Mouse (Mus musculus) midbrain, embryonic 11.5 days (tissue): ENCODE measurements around the gene Tcf7l1. TPM values are rescaled to one million over a fixed set of nuclear protein-coding genes. Genes with fewer than 3 reads are reported as not detected.

Experiments used
- ATAC-seq: fragments of 200-750 bp; cut with Nextera tagmentation; 2 replicates; pipeline ENCODE4 v1.8.0; 2017; ENCODE audit warnings: moderate TSS enrichment, moderate library complexity; ENCODE audit not compliant: low FRiP score
- DNase-seq: peaks from one replicate; pipeline ENCODE4 v3.0.0; 2015; ENCODE audit warnings: low spot score; ENCODE audit errors: missing footprints
- H3K27ac ChIP-seq: fragments of 300-500 bp; sonication (generic); 2 replicates; pipeline ENCODE4 v1.5.1; 2014; ENCODE audit warnings: low read depth, low read length
- H3K27me3 ChIP-seq: fragments of 300-500 bp; sonication (generic); 2 replicates; pipeline ENCODE4 v1.6.1; 2014; ENCODE audit warnings: mild to moderate bottlenecking, low read length, moderate library complexity, mixed read lengths; ENCODE audit not compliant: control insufficient read depth, insufficient read depth
- H3K36me3 ChIP-seq: fragments of 300-500 bp; sonication (generic); 2 replicates; pipeline ENCODE4 v1.6.1; 2014; ENCODE audit warnings: mild to moderate bottlenecking, low read length, moderate library complexity, mixed read lengths; ENCODE audit not compliant: control insufficient read depth, insufficient read depth
- H3K4me1 ChIP-seq: fragments of 300-500 bp; sonication (generic); 2 replicates; pipeline ENCODE4 v1.6.1; 2014; ENCODE audit warnings: low read length; ENCODE audit not compliant: control insufficient read depth, insufficient read depth
- H3K4me2 ChIP-seq: fragments of 300-500 bp; sonication (generic); 2 replicates; pipeline ENCODE4 v1.6.1; 2014; ENCODE audit warnings: mild to moderate bottlenecking, moderate library complexity
- H3K4me3 ChIP-seq: fragments of 300-500 bp; sonication (generic); 2 replicates; pipeline ENCODE4 v1.5.1; 2014; ENCODE audit warnings: low read depth, low read length
- H3K9ac ChIP-seq: fragments of 300-500 bp; sonication (generic); 2 replicates; pipeline ENCODE4 v1.6.1; 2014; ENCODE audit warnings: low read length
- H3K9me3 ChIP-seq: fragments of 300-500 bp; sonication (generic); 2 replicates; pipeline ENCODE4 v1.6.1; 2016; ENCODE audit warnings: low read length; ENCODE audit not compliant: control insufficient read depth
- WGBS: fragments of 180-500 bp; shearing (Covaris S2); extraction: QIAGEN DNeasy Blood & Tissue Kit; methylation state at CpG from one replicate; pipeline ENCODE4 v1.1.7; 2014; 5-methylcytosine and 5-hydroxymethylcytosine counted together
- polyA plus RNA-seq: library from polyadenylated mRNA; unstranded; fragments of >200 nt; fragmentation: Nextera tagmentation; extraction: Ambion mirVana; gene quantifications from 2 replicates; pipeline ENCODE4 v1.2.1, GENCODE M21; 2014

Gene Tcf7l1
- polyA plus RNA-seq, 1 experiment from 2014 or later, result 19.8 TPM

DNA sequence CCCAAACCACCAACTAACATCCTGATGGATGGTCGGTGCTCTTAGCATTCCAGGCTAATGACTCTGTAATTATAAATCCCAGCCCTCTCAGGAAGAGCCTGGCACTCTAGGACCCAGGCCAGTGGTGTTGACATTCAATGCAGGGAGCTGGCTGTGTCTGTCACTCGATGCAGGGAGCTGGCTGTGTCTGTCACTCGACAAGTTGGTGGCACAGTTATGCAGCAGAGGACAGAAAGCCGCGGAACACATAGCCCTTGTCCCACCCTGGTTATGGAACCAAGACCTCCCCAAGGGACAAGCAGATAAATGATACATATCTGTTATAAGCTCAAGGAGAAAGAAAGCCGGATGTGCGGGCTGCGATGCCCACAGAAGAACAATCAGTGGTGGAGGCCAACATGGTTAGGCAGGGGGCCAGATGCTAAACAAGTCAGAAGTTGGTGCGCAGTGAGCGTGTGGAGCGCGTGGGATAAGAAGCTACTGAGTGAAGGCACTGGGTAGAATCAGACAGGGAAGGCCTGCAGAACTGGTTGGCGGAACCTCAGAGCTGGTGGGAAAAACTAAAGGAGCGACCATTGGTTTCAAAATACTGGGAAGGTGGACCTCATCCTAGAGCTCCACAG, 33.7 kb downstream of the Tcf7l1 start:
- no peak for ATAC-seq
- H3K9ac ChIP-seq, result no peak overlapping the region
- H3K4me3 ChIP-seq, result no peak overlapping the region
- no peak for DNase-seq
- no peak overlapping the region for H3K27ac ChIP-seq
- H3K4me1 ChIP-seq, result peaks cover 12% of the 10 kb centered on the region
- H3K27me3 ChIP-seq, result no peaks in the 10 kb centered on the region
- no peaks in the 10 kb centered on the region for H3K9me3 ChIP-seq
- H3K4me2 ChIP-seq, result no peak overlapping the region
- H3K36me3 ChIP-seq, result no peaks in the 10 kb centered on the region
- 76% methylated on average over 14 of the region's 14 CpGs for WGBS

DNA sequence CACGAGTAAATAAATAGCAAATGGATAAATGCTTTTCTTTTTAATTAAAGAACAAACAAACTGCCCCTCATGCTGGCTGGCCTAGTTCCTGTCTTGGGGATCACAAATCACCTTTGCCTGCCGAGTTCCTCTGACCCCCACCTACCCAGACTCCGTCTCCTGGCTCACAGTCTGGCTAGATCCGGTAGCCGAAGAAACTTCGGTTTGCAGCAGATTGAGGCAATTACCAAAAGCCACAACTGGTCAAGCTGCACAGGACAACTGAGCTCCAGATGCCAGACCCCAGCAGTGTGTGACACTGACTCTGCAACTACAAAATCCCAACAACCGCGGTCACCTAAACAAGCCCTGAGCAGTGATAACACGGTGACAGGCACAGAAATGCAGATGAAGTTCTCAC, 34.8 kb downstream of the Tcf7l1 start:
- Histone ChIP-seq H3K4me3 (no peak overlapping the region), H3K4me1 (peaks cover 14% of the 10 kb centered on the region), H3K9ac (no peak overlapping the region), H3K27me3 (no peaks in the 10 kb centered on the region), H3K9me3 (no peaks in the 10 kb centered on the region), H3K27ac (no peak overlapping the region), H3K36me3 (no peaks in the 10 kb centered on the region), H3K4me2 (no peak overlapping the region)
- ATAC-seq (no peak), DNase-seq (no peak)
- WGBS, result 41% methylated on average over 9 of the region's 9 CpGs

DNA sequence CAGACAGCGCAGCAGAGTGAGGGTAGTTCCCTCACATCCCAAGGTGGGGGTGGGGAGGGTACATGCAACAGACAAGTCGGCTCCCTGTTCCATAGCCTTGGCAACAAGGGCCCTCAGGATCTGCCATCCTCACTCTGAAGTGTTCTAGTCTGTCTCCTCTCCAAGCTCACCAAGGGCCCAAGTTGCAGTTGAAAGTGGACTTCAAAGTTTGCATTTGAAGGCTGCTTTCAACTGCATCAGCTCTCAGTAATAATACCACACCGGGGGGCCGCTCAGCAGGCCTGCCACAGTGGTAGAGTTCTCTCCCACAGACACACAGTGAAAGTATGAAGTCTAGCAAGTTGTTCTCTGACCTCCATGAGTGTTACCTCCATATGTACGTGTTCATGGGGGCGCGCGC, 35.3 kb downstream of the Tcf7l1 start:
- ATAC-seq, result no peak
- Histone ChIP-seq H3K27me3 (no peaks in the 10 kb centered on the region), H3K36me3 (no peaks in the 10 kb centered on the region), H3K4me1 (peaks cover 14% of the 10 kb centered on the region), H3K4me3 (no peak overlapping the region), H3K9me3 (no peaks in the 10 kb centered on the region), H3K4me2 (no peak overlapping the region), H3K9ac (no peak overlapping the region), H3K27ac (no peak overlapping the region)
- 79% methylated on average over 8 of the region's 8 CpGs for WGBS
- no peak for DNase-seq

DNA sequence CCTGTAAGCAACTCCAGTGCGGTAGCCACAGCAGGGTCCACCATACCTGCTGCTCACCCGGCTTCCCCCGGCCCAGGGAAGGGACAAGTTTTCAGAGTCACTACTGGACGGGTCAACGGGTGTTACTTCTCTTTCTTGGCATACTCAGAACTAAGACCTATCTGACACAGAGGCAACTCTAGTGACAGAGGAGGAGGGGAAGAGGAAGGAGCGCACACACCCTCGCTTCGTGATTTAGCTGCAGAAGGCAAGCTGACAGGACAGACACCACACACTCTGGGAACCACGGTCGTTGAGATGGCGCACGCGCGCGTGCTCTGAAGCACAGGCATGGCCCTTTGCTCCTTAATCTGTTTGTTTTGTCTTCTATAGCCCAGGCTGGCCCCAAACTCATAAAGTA, 36.2 kb downstream of the Tcf7l1 start:
- no peaks in the 10 kb centered on the region for H3K36me3 ChIP-seq
- no peak overlapping the region for H3K4me2 ChIP-seq
- peaks cover 17% of the 10 kb centered on the region for H3K4me1 ChIP-seq
- WGBS, result 85% methylated on average over 15 of the region's 15 CpGs
- no peak overlapping the region for H3K4me3 ChIP-seq
- H3K27ac ChIP-seq, result no peak overlapping the region
- H3K9me3 ChIP-seq, result no peaks in the 10 kb centered on the region
- no peak overlapping the region for H3K9ac ChIP-seq
- ATAC-seq, result no peak
- no peaks in the 10 kb centered on the region for H3K27me3 ChIP-seq
- DNase-seq, result no peak

DNA sequence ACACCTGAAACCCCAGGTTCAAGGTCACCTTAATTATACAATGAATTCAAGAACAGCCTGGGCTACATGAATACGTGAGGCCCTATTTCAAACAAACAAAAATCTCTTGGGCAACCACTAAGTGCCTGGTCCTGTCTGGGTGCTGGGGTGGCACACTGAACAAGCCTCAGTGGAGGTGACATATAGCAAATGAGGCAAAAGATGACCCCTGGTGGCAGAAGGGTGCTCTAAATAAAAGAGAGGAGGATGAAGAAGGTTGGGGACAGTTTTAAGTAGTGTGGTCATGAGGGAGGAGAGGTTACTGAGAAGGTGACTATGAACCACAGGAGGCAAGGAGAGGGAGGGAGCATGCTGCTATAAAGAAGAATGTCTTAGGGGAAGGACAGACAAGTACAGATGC, 37.8 kb downstream of the Tcf7l1 start:
- WGBS, result 92% methylated on average over 1 of the region's 1 CpGs
- Histone ChIP-seq H3K27ac (no peak overlapping the region), H3K4me3 (no peak overlapping the region), H3K27me3 (no peaks in the 10 kb centered on the region), H3K9me3 (no peaks in the 10 kb centered on the region), H3K4me2 (no peak overlapping the region), H3K36me3 (no peaks in the 10 kb centered on the region), H3K9ac (no peak overlapping the region), H3K4me1 (peaks cover 20% of the 10 kb centered on the region)
- no peak for ATAC-seq
- no peak for DNase-seq

DNA sequence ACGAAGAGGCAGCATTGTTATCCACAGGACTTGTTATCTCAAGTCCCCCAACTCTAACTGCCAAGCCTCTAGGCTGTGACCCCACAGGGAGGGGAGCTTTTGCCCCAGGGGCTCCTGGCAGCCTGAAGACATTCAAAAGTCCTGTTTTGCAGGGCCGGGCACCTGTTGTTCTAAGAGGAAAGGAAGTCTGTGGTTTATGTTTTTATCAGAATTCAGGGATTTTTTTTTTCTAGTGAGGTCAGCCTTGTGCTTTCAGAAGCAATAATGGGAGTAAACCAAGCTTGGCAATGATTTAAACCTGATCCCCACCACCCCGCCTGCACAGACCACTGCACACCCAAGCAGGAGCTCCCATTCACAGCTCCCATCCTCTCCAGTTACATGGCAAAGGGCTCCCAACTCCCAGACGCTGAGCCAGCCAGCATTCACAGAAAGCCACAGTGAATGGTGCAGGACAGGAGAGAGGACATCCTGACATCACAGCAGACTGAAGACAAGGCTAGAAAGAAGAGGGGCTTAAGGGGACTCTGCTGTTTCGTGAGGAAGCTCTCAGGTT, 40.1 kb downstream of the Tcf7l1 start:
- Histone ChIP-seq H3K4me1 (peaks cover 20% of the 10 kb centered on the region), H3K9me3 (no peaks in the 10 kb centered on the region), H3K36me3 (no peaks in the 10 kb centered on the region), H3K27ac (peak overlapping the region; percentile 54; the same call in 1 of the 2 replicates), H3K27me3 (no peaks in the 10 kb centered on the region), H3K4me3 (no peak overlapping the region), H3K4me2 (peak overlapping the region; percentile 6; the same call in 1 of the 2 replicates), H3K9ac (peak overlapping the region; percentile 9; the same call in 1 of the 2 replicates)
- DNase-seq, result no peak
- WGBS, result 8% methylated on average over 5 of the region's 5 CpGs
- no peak for ATAC-seq

DNA sequence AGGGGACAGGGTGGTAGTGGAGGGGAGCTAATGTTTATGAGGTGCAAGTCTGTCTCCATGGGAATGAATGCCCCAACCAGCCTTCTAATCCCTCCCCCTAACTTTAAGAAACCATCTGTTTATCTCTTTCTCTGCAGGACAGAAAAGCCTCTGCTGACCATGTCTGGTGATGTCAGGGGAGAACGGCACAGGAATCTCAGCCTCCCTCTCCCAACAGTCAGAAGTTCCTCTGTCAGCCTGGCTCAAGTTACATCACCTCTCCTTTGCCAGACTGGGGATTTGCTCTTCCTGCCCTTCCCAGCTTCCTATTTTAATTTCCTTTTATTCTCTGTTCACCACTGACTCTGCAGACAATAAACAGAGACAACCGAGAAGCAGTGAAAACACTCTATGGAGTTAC, 40.6 kb downstream of the Tcf7l1 start:
- ATAC-seq (peak; percentile 53; the same call in 1 of the 2 replicates), DNase-seq (no peak)
- Histone ChIP-seq H3K9ac (no peak overlapping the region; the same call in 1 of the 2 replicates), H3K4me1 (peaks cover 20% of the 10 kb centered on the region), H3K4me2 (peak overlapping the region; percentile 6; the same call in 1 of the 2 replicates), H3K4me3 (no peak overlapping the region), H3K27ac (peak overlapping the region; percentile 54; the same call in 1 of the 2 replicates), H3K36me3 (no peaks in the 10 kb centered on the region), H3K9me3 (no peaks in the 10 kb centered on the region), H3K27me3 (no peaks in the 10 kb centered on the region)
- 4% methylated on average over 2 of the region's 2 CpGs for WGBS

DNA sequence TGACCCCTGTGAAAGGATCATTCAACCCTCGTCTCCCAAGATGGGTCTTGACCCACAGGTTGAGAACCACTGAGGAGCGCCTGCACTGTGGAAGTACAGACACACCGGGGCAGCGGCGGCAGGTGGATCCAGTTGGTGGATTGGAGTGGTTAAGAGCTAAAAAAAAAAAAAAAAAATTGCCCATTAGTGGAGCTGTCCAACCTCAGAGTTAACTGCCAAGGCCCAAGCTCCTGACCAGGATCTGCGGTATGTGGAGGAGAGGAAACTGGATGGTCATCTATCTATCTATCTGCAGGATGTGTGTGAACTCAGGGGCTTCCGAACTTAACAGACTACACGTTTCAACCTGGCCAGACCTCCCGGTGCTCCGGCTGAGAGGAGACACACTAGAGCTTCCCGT, 41.2 kb downstream of the Tcf7l1 start:
- Histone ChIP-seq H3K4me3 (no peak overlapping the region), H3K9me3 (no peaks in the 10 kb centered on the region), H3K4me2 (no peak overlapping the region), H3K36me3 (no peaks in the 10 kb centered on the region), H3K9ac (no peak overlapping the region), H3K4me1 (peaks cover 20% of the 10 kb centered on the region), H3K27me3 (no peaks in the 10 kb centered on the region), H3K27ac (no peak overlapping the region)
- no peak for DNase-seq
- ATAC-seq, result no peak
- 74% methylated on average over 11 of the region's 11 CpGs for WGBS

DNA sequence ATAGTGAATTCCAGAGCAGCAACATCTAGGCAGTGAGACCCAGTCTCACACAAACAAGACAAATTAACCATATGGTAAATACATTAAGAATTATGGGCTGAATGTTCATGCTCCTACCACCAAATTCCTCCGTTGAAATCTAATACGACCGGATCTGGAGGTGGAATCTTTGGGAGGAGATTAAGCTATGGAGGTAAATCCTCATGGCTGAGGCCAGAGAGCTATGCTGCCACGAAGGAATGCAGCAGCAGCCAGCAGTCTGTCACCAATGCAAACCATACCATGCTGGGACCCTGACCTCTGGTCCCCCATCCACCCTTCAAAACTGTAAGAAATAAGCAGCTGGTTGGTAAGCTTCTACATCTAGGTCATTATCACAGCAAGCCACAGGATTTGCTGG, 41.9 kb downstream of the Tcf7l1 start:
- Histone ChIP-seq H3K27ac (no peak overlapping the region), H3K9ac (no peak overlapping the region), H3K4me3 (no peak overlapping the region), H3K36me3 (no peaks in the 10 kb centered on the region), H3K4me1 (peaks cover 20% of the 10 kb centered on the region), H3K27me3 (no peaks in the 10 kb centered on the region), H3K4me2 (no peak overlapping the region), H3K9me3 (no peaks in the 10 kb centered on the region)
- no peak for DNase-seq
- WGBS, result 40% methylated on average over 4 of the region's 4 CpGs
- ATAC-seq, result no peak
